Mouse (Mus musculus): Measurements from ENCODE around the gene Cmc1.

- TF ChIP-seq CTCF (IDR thresholded peaks at IDR 0.05; ENCODE audit: low read depth, low read length) (no peak), POLR2A (IDR thresholded peaks at IDR 0.05; ENCODE audit: extremely low read depth, insufficient read depth, low read length) (no peak)
Observed at GRCm38 (mm10) chr9:118198557-118198956, 48.6 kb upstream of the Cmc1 start.
